ENCODE assay signal across 8 mouse cellular contexts in the genomic region with DNA sequence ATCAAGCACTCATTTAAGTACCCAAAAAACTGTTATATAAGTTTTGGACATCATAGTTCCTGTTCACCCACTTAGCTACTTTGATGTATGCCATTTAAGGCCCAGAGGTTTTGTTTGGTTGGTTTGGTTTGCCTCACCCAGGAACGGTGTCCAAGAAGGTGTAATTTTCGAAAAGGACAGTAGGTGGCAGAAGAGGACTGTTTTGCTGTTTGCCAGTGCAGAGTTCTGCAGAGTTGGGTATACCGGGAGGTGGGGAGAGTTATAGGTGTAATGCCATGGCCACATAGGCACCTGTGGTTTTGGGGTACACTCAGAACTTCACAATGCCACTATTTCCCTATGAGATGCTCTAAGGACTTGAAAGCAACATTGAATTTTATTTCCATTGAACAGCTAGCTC. TPM values are rescaled to one million over a fixed set of nuclear protein-coding genes. Genes with fewer than 3 reads are reported as not detected.
DNase-seq lines count a peak whose midpoint lies in the region; ATAC-seq and TF ChIP-seq lines count a peak whose summit lies in the region.

No protein-coding gene starts in this region.

- no peak overlapping the region for H3K4me2 ChIP-seq in embryonic facial prominence, embryonic 14.5 days (ENCODE audit: low read depth, low read length)
- H3K4me2 ChIP-seq in heart, postnatal 0 days (ENCODE audit: low read depth, low read length): no peak overlapping the region
- H3K4me2 ChIP-seq in liver, embryonic 16.5 days (ENCODE audit: low read depth, low read length): no peak overlapping the region
- no peak overlapping the region for H3K4me2 ChIP-seq in neural tube, embryonic 13.5 days

- WGBS in embryonic facial prominence, embryonic 14.5 days: 3% methylated on average over 3 of the region's 3 CpGs
- WGBS in heart, postnatal 0 days: 0% methylated on average over 3 of the region's 3 CpGs
- 2% methylated on average over 3 of the region's 3 CpGs for WGBS in large intestine, adult 2 months
- under 1% methylated on average over 3 of the region's 3 CpGs for WGBS in liver, embryonic 16.5 days (ENCODE audit: insufficient replicate concordance)
- WGBS in neural tube, embryonic 13.5 days: under 1% methylated on average over 3 of the region's 3 CpGs

- peak; percentile 94 for TF ChIP-seq CTCF in heart, postnatal 0 days (IDR thresholded peaks at IDR 0.05; ENCODE audit: low read depth)

- no peak for TF ChIP-seq EP300 in heart, postnatal 0 days (IDR thresholded peaks at IDR 0.05; ENCODE audit: low read depth)

- H3K9me3 ChIP-seq in embryonic facial prominence, embryonic 14.5 days (ENCODE audit: control insufficient read depth, low read length): no peaks in the 10 kb centered on the region
- no peaks in the 10 kb centered on the region for H3K9me3 ChIP-seq in heart, postnatal 0 days (replicated peaks; ENCODE audit: control insufficient read depth, low read length)
- no peaks in the 10 kb centered on the region; the same call in 1 of the 2 replicates for H3K9me3 ChIP-seq in liver, embryonic 16.5 days (replicated peaks; ENCODE audit: control insufficient read depth, low read length)
- no peaks in the 10 kb centered on the region for H3K9me3 ChIP-seq in neural tube, embryonic 13.5 days

- no peak overlapping the region for H3K4me3 ChIP-seq in embryonic facial prominence, embryonic 14.5 days (ENCODE audit: low read depth, low read length)
- no peak overlapping the region for H3K4me3 ChIP-seq in heart, postnatal 0 days (ENCODE audit: low read depth, low read length)
- H3K4me3 ChIP-seq in liver, embryonic 16.5 days (ENCODE audit: low read depth, low read length): no peak overlapping the region
- no peak overlapping the region for H3K4me3 ChIP-seq in neural tube, embryonic 13.5 days

- H3K9ac ChIP-seq in embryonic facial prominence, embryonic 14.5 days (ENCODE audit: low read depth, low read length): no peak overlapping the region
- H3K9ac ChIP-seq in heart, postnatal 0 days (replicated peaks; ENCODE audit: low read depth, low read length): no peak overlapping the region
- H3K9ac ChIP-seq in liver, embryonic 16.5 days (ENCODE audit: low read depth, low read length): no peak overlapping the region
- no peak overlapping the region for H3K9ac ChIP-seq in neural tube, embryonic 13.5 days

- H3K36me3 ChIP-seq in embryonic facial prominence, embryonic 14.5 days (ENCODE audit: control insufficient read depth, insufficient read depth, low read length): no peaks in the 10 kb centered on the region
- no peaks in the 10 kb centered on the region for H3K36me3 ChIP-seq in heart, postnatal 0 days (replicated peaks; ENCODE audit: control insufficient read depth, insufficient read depth, low read length)
- no peaks in the 10 kb centered on the region for H3K36me3 ChIP-seq in liver, embryonic 16.5 days (ENCODE audit: control insufficient read depth, insufficient read depth)
- H3K36me3 ChIP-seq in neural tube, embryonic 13.5 days: no peaks in the 10 kb centered on the region

- no peak overlapping the region for H3K27ac ChIP-seq in embryonic facial prominence, embryonic 14.5 days (replicated peaks; ENCODE audit: low read depth, low read length)
- no peak overlapping the region for H3K27ac ChIP-seq in heart, postnatal 0 days (ENCODE audit: low read depth)
- H3K27ac ChIP-seq in liver, embryonic 16.5 days (ENCODE audit: low read length): no peak overlapping the region
- no peak overlapping the region for H3K27ac ChIP-seq in neural tube, embryonic 13.5 days (replicated peaks)

- no peak; the same call in 1 of the 2 replicates for ATAC-seq in embryonic facial prominence, embryonic 14.5 days (ENCODE audit: low read depth)
- ATAC-seq in heart, postnatal 0 days (ENCODE audit: insufficient read depth, low read depth): peak; percentile 69
- ATAC-seq in liver, embryonic 16.5 days (ENCODE audit: low read depth): peak; percentile 70
- ATAC-seq in neural tube, embryonic 13.5 days (ENCODE audit: low read depth): peak; percentile 76

- no peaks in the 10 kb centered on the region for H3K4me1 ChIP-seq in embryonic facial prominence, embryonic 14.5 days (ENCODE audit: control insufficient read depth, insufficient read depth, low read length)
- H3K4me1 ChIP-seq in heart, postnatal 0 days (ENCODE audit: control insufficient read depth, insufficient read depth): no peaks in the 10 kb centered on the region
- H3K4me1 ChIP-seq in liver, embryonic 16.5 days (ENCODE audit: control insufficient read depth, low read depth, low read length): peaks cover 4% of the 10 kb centered on the region; the same call in 1 of the 2 replicates
- H3K4me1 ChIP-seq in neural tube, embryonic 13.5 days (replicated peaks): no peaks in the 10 kb centered on the region

- peak; percentile 83 to 84 for DNase-seq in CD8-positive naive resting alpha-beta T cell, adult 2 months (ENCODE audit: low read depth in 2 of 2, low spot score in 2 of 2)
- DNase-seq in adrenal gland, postnatal 36 days: peak; percentile 54 to 75
- peak; percentile 67 for DNase-seq in embryonic facial prominence, embryonic 14.5 days (ENCODE audit: low spot score)
- DNase-seq in heart, postnatal 0 days (ENCODE audit: low spot score): peak; percentile 68
- peak; percentile 59 for DNase-seq in large intestine, adult 2 months (ENCODE audit: low read depth, low spot score)
- peak; percentile 66 for DNase-seq in testis, postnatal 10 days (ENCODE audit: low spot score)

- H3K27me3 ChIP-seq in embryonic facial prominence, embryonic 14.5 days (replicated peaks; ENCODE audit: control insufficient read depth, insufficient read depth, low read length): no peaks in the 10 kb centered on the region
- no peaks in the 10 kb centered on the region for H3K27me3 ChIP-seq in heart, postnatal 0 days (ENCODE audit: control insufficient read depth, insufficient read depth, low read length)
- no peaks in the 10 kb centered on the region for H3K27me3 ChIP-seq in liver, embryonic 16.5 days (ENCODE audit: control insufficient read depth, insufficient read depth, low read depth, low read length)
- H3K27me3 ChIP-seq in neural tube, embryonic 13.5 days: no peaks in the 10 kb centered on the region; the same call in 1 of the 2 replicates

RNA-seq across cellular contexts. Expression of a gene that starts 38.7 kb away (rescaled TPM):
- under 1 TPM; 0.10 to 0.20 TPM for total RNA-seq in adrenal gland, postnatal 36 days (2021)
- 4.4 and 5.5 TPM in 2 replicates for polyA plus RNA-seq in embryonic facial prominence, embryonic 14.5 days (2014; fragmentation: Nextera tagmentation; extraction: Ambion mirVana)
- 0.95 and 2.3 TPM in 2 replicates for total RNA-seq in heart, postnatal 0 days (2014; rRNA removed; ENCODE audit: low replicate concordance)
- polyA plus RNA-seq in heart, postnatal 0 days (2015; fragmentation: Nextera tagmentation; extraction: Ambion mirVana): 0.21 and 0.25 TPM in 2 replicates
- 39.0 and 53.0 TPM in 2 replicates for polyA plus RNA-seq in large intestine, adult 2 months (2012; rRNA removed)
- 0.58 and 0.68 TPM in 2 replicates for polyA plus RNA-seq in liver, embryonic 16.5 days (2015; fragmentation: Nextera tagmentation; extraction: Ambion mirVana)
- 0.11 TPM in 1 of 2 replicates, not detected in the other for polyA plus RNA-seq in neural tube, embryonic 13.5 days (2015; fragmentation: Nextera tagmentation; extraction: Ambion mirVana)

RNA-seq across cellular contexts. Expression of a gene that starts 54.6 kb away (rescaled TPM):
- 100 to 1,000 TPM; 138 to 155 TPM for total RNA-seq in adrenal gland, postnatal 36 days (2021)
- 63.4 and 75.4 TPM in 2 replicates for polyA plus RNA-seq in embryonic facial prominence, embryonic 14.5 days (2014; fragmentation: Nextera tagmentation; extraction: Ambion mirVana)
- total RNA-seq in heart, postnatal 0 days (2014; rRNA removed; ENCODE audit: low replicate concordance): 105 and 161 TPM in 2 replicates
- 62.1 and 63.9 TPM in 2 replicates for polyA plus RNA-seq in heart, postnatal 0 days (2015; fragmentation: Nextera tagmentation; extraction: Ambion mirVana)
- polyA plus RNA-seq in large intestine, adult 2 months (2012; rRNA removed): 9.2 and 13.1 TPM in 2 replicates
- polyA plus RNA-seq in liver, embryonic 16.5 days (2015; fragmentation: Nextera tagmentation; extraction: Ambion mirVana): 37.2 and 37.5 TPM in 2 replicates
- polyA plus RNA-seq in neural tube, embryonic 13.5 days (2015; fragmentation: Nextera tagmentation; extraction: Ambion mirVana): 71.2 and 89.5 TPM in 2 replicates
